Mouse (Mus musculus): ENCODE results near the gene Gpr107.

GRCm38 (mm10) chr2:31183830-31184229 is 31.7 kb downstream of the Gpr107 start:
- TF ChIP-seq MAX (IDR thresholded peaks at IDR 0.05), result no peak
- no peak for TF ChIP-seq CTCF (IDR thresholded peaks at IDR 0.05; ENCODE audit: control insufficient read depth, insufficient read depth, insufficient read length)

Measured in C2C12 (cell line).